Mouse (Mus musculus): Measurements from ENCODE around the gene Usp4. TPM values are rescaled to one million over a fixed set of nuclear protein-coding genes. Genes with fewer than 3 reads are reported as not detected.
"Not testable (repeated sequence)": the region's sequence is repeated elsewhere in the genome, so short reads cannot be mapped to it uniquely, and the experiment has no call there.

Gene Usp4
- polyA plus RNA-seq (2012; rRNA removed) = 66.8 and 69.5 TPM in 2 replicates

DNA sequence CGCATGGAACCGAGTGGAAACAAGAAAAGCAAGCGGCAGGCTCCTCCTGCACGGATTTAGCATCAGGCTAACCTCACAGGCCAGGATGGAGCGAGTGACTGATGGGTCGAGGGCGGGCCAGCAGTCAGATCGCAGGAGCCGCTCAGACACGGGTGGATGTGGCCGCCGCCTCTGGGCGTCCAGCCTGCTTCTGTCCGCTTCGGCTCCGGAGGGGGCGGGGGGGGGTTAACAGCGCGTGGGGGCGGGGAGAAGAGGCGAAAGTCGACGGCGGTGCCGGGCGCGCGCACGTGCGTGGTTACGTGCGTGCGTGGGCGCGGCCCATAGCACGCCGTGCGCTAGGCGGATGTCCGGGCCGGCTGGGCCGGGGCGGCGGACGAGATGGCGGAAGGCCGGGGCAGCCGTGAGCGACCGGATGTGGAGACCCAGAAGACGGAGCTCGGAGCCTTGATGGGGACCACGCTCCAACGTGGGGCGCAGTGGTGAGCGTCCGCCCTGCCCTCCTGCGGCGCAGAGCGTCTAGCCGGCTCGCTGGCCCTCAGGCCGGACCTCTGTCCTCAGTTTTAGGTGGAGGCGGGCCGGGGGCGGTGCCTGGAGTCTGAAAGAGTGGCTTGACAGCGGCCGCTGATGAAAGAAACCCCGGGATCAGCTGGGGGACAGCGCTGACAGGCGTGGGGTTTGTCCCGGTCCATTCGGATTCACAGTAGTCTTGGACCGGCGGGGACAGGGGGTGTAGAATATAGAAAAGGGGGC lies at the start of gene Usp4:
Usp4 (plus strand) TSS at position 314 of the 750 bp plus-strand sequence.
- DNase-seq (ENCODE audit: low read depth) = no peak

DNA sequence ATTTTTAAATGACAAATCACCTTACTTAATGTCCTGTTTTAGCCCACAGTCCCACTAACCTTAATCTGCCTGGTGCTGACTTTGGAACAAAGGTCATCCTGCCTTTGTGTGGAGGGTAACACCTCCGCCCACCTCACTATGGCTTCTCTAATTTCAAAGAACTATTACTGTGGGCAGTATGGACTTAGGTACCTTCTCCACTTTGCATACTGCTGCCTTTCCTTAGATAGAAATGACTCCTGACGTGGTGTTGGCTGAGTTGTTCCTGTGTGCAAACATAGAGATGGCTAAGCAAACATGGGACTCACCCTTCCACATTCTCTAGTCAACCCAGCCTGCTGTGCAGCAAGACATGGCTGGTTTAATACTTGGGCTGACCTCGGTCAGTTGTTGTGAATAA lies 45.8 kb upstream of the Usp4 start:
- no peak for DNase-seq (ENCODE audit: low read depth)

DNA sequence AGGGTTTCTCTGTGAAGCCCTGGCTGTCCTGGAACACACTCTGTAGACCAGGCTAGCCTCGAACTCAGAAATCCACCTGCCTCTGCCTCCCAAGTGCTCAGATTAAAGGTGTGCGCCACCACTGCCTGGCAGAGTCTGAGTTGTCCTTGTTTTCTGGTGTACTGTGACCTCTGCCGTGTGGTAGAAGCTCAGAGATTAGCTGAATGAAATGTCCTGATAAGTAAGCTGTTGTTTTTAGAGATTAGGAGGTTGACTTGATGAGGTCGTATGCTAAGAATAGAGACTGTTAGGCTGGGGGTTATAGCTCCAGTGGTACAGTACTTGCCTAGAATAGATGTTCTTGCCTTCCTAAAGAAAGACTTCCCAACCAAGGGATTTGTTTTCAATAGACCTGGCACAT lies 42.9 kb upstream of the Usp4 start:
- DNase-seq (ENCODE audit: low read depth) = no peak

DNA sequence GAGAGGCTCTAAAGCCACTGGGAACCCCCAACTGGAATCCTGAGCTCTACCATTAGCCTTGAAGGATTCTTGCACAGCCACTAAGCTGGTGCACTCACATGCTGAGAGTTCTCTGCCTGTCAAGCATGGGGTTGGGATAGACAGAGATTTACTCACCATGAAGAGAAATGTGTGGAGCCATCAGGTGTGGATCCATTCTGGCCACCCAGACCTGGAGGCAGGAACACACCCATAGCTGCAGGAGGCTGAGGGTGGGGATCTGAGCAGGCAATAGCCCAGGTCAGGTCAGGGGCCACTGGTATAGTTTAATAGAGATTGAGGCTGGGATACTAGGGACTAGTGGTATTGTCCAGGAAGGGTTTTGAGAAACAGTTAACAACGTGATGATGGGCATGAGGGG lies 42.5 kb upstream of the Usp4 start:
- DNase-seq (ENCODE audit: low read depth) = no peak

DNA sequence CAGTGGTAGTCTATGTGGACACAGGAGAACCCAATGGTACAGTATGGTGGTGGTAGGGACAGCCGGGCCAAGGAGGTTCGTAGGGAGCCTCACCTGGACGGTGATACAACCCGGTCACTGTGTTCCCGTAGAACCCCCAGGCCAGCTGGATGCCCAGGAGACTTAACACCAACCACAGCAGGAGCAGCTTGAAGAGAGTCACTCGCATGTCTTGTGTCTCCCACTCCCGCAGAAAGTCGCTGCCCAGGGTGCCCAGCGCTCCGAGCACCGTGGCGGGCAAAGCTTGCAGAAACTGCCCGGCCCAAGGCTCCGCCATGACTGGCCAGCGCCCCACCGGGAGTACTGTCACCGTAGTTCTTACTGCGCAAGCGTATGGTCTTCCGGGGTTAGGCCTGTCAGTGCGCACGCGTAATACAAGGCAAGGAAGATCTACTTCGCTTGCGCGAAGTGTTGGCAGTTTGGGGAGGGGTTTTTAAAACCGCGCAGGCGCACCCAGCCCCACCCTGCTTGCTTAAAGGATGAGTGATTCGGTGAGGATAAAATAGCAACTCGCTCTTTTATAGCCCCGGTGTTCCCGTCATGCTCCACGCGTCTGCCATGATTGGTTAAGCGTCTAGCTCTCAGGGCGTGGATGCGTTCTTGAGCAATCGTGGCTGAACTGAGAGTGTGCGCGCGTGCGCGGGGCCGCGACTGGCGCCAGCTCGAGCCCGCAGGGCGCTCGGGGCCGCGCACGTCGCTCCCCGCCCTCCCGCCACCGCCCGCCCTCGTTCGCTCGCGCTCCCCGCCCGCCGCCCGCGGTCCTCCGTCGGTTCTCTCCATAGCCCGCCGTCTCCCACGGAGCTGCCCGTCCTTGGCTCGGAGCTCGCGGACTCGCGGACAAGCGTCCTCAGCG lies 41.8 kb upstream of the Usp4 start, which contains the start of the genes Rhoa and Tcta:
Rhoa (plus strand) TSS at position 501 of the 892 bp plus-strand sequence.
Tcta (minus strand) TSS at position 532 of the 892 bp plus-strand sequence.
- DNase-seq (ENCODE audit: low read depth) = peak; percentile 97

DNA sequence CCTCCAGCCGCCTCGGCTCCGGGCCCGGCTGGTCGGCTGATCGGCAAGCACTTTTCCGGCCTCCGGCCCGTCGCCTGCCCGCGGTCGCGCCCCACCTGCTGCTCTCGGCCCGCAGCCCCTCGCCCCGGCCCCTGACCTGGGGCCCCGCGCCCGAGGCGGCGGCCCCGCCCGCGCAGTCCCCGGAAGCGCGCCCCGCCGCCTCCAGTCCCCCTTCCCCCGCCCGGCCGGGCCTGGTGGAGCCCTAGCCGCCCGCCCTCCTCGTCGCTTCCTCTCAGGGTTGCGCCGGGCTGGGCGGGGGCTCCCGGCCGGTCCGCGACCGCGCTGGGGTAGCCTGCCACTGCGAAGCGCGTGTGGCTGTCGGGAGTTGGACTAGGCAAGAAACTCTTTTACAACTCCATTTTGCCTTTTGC lies 41.1 kb upstream of the Usp4 start:
- DNase-seq (ENCODE audit: low read depth) = no peak

DNA sequence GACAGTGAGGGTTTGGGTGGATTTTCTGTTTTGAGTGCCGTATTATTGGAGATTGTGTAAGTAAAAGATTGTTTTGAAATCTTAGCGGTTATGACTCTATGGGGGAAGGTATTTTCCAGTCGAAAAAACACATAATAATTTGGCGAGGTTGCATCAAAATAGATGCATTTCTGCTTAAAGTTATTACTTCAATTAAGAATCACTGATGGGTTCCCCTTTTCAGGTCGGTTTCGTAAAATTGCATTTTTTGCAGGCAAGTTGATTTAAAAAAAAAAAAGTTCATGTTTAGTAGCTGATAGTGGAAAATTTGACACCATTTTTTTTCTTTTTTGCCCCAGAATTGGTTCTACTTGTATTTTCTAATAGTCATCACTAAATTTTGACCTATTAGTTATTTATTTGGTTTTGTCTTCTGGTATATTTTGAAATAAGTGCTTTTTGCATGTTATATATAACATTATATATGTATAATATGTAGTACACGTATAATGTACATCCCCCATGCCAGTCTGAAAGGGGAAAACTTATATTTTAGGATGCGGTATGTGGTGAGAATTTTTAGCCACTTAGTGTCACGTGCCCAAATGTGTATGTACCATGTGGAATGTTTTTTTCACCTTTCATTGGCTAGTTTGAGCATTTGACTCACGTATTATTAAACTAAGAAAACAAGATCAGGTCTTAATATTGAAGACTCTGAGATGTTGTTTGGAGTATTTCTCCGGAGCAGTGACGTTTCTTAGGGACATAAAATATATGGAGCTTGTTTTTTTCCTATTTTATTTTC lies 40.4 kb upstream of the Usp4 start:
- no peak for DNase-seq (ENCODE audit: low read depth)

DNA sequence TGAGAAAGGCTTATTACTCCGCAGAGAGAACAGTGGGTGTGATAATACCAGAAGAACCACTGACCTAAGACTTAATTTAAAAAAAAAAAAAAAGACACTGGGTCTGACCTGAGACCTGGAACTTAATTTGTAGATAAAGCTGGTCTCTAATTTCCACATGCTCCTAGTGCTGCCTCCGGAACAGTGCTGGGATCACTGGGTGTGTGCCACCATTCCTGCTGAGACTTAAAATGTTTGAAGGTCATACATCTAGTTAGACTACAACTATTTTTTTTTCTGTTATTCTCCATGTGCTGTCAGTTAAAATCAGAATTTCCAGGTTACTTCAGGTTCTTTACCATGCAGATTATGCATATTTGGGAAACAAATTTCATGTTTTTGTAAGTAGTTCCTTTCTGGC lies 39.5 kb upstream of the Usp4 start:
- DNase-seq (ENCODE audit: low read depth) = no peak

DNA sequence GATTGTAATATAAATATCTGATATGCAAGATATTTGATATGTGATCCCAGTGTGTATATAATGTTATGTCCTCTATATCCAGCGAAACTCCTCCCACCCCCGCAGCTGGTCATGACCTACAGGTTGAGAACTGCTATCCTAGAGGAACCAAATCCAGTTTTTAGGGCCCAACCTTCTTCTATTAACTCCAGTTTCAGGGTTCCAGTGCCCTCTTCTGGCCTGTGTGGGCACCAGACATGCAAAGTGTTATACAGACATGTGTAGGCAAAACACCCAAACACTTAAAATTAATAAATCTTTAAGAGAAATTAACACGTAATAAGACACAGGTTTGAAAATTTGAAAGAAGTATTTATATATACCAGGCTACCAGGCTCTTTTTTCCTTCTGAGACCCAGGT lies 30.1 kb upstream of the Usp4 start:
- no peak for DNase-seq (ENCODE audit: low read depth)

DNA sequence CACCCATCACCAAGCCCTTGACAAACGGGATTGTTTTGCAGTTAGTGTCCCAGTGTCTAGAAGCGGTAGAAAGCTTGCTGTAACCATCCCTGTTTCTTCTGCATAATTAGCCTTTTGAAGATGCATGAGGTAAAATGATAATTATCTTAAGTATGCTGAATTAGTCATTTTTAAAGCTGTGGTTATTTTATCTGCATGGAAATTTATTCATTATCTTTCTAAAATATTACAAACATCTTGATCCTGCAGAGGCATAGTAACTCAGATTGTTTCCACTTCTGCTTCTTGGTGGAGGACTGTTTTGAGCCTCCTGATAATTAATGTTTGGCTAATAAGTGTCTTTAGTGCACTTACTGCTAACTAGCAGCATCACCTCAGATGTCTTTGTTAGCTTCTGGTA lies 29.2 kb upstream of the Usp4 start:
- DNase-seq (ENCODE audit: low read depth) = no peak

DNA sequence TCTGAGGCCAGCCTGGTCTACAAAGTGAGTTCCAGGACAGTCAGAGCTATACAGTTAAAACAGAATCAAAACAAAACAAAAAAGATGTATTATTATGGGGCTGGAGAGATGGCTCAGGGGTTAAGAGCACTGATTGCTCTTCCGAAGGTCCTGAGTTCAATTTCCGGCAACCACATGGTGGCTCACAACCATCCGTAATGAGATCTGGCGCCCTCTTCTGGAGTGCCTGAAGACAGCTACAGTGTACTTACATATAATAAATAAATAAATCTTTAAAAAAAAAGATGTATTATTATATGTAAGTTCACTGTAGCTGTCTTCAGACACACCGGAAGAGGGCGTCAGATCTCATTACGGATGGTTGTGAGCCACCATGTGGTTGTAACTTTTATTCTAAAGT lies 25.6 kb upstream of the Usp4 start:
- DNase-seq (ENCODE audit: low read depth) = not testable (repeated sequence)

DNA sequence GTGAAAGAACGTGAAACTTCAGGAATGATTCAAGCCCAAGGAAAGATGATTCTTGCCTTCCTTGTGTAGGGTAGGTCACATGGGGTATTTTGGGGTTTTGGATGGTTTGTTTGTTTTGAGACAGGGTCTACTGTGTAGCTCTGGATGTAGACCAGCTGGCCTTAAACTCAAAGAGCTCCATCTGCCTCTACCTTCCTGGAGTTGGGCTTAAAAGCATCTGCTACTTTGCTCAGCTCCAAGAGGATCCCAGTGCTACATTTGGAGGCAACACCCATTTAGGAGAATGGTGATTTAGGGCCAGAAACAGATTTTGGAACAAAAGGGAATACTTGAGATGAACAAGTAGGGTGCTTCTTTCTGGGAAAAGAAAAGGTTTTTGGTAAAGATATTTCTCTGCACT lies 22.9 kb upstream of the Usp4 start:
- no peak for DNase-seq (ENCODE audit: low read depth)

DNA sequence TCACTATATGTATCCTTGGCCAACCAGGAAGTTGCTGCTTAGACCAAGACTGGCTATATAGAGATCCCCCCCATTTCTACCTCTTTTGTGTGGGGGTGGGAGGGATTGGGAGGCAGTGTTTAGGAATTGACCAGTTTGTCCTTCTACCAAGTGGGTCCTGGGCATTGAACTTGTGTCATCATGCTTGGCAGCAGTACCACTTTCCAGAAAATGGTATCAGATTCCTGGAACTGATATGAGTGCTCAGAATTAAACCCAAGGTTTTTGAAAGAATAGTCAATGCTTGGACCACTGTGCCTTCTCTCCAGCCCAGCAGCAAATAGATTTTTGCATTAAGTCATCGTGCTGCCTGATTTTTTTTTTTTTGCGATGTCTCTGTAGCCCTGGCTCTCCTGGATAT lies 21.8 kb upstream of the Usp4 start:
- DNase-seq (ENCODE audit: low read depth) = no peak

DNA sequence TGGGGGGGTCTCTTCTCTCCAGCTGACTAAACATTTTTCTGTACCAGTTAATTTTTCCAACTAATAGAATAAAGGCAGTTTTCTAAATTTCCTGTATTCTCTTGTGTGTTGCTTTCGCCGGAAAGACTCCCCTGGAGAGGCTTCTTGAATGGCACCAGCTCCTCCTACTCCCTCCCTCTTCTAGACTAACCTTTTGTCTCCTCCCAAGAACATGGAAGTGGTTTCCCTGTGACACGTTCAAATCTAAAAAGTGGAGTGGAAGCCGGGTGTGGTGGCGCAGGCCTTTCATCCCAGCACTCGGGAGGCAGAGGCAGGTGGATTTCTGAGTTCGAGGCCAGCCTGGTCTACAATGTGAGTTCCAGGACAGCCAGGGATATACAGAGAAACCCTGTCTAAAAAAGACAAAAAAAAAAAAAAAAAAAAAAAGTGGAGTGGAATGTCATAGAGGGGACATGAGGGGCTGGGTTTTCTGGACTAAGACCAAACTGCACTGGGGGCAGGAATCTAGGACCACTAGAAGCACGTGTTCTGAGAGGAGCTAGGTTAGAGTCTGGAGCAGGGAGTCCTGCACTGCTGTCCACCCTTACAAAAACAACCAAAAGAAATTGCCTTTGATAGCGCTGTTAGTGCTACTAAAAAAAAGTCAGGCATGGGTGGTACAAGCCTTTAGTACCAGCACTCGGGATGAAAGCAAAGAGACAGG lies 9.7 kb upstream of the Usp4 start:
- no peak for DNase-seq (ENCODE audit: low read depth)

DNA sequence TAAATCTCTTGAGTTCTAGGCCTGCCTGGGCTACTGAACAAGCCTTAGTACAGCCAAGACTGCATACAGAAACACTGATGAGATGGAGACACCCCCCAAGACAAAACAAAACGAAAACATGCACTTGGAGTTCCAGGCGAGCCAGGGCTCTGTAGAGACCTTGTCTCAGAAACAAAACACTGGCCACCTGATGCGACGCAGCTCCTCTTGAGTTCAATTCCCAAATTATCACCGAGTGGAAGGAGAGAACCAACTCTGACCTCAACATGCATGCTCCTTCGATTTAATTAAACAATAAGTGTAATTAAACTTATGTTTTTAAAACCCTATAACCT lies 9.1 kb upstream of the Usp4 start:
- no peak for DNase-seq (ENCODE audit: low read depth)

DNA sequence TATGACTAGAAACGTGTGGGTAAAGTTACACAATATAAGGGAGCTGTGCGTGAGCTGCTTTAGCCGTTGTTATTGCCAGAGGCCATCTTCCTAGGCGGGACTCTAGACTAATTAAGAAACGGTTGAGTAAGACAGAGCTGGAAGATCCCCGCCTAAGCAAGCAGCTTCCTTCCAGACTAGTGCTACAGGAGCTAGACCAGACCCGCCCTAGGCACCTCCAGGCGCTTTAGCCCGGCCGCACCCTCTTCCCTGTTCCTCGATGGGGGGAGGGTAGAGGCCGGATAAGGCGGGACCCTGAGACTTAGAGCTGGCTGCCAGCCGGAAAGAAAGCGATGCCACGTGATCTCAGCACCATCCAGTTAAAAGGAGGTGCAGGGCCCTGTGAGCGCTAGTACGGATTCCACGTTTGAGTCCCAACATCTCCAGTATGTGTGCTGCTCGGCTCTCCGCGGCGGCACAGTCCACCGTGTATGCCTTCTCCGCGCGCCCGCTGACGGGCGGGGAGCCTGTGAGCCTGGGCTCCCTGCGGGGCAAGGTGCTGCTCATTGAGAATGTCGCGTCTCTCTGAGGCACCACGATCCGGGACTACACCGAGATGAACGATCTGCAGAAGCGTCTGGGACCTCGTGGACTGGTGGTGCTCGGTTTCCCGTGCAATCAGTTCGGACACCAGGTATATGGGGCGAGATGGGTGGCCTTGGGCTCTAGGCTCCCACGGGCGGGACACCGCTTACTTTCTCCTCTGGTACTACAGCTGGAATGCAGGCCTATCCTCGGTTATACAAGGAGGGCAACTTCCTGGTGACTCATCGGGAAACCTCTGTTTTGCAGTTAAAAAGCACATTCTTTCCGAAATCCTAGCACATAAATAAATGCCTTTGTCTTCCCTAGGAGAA lies 8.5 kb upstream of the Usp4 start, which contains the start of gene Gpx1:
Gpx1 (plus strand) TSS at position 18 of the 896 bp plus-strand sequence.
- peak; percentile 95 for DNase-seq (ENCODE audit: low read depth)

DNA sequence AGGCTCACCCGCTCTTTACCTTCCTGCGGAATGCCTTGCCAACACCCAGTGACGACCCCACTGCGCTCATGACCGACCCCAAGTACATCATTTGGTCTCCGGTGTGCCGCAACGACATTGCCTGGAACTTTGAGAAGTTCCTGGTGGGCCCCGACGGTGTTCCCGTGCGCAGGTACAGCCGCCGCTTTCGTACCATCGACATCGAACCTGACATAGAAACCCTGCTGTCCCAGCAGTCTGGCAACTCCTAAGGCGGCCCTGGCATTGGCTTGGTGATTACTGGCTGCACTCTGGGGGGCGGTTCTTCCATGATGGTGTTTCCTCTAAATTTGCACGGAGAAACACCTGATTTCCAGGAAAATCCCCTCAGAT lies 7.8 kb upstream of the Usp4 start:
- no peak for DNase-seq (ENCODE audit: low read depth)

DNA sequence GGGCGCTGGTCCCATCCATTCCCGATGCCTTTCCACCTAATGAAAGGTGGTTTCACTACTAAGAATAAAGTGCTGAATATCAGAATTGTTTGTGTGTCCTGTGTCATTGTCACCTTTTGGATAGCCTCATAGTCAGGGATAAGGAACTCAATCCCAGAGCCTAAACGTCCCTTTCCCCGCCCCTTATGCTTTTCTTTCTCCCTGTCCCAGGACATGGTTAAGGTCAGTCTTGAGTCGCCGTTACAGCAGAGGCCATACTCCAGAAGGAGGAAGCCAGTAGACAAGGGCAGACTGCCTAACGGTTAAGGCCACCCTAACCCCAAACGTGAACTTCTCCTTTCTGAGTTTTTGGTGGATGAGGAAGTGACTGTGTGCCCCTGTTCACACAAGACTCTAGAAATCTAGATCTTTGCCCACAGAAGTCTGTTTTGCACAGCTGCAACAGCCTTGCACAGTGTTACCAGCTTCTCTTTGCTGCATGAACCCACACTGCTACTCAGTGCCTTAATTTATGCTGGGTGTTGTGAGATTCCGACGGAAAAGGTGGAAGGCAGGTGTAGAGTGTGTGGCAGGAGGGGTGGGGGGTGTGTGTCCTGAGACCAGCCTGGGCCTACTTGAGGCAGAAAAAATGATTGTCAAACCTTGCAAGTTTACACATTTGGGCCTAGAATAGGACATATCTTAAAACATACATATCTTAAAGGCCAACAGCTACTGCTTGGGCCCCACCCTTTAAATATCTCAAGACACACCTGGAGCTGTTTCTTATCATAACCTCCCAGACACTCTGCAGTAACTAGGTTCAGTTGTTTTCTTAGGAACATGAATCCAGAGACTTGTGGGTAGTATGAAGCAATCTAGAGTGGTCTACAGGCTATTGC lies 7.2 kb upstream of the Usp4 start:
- no peak for DNase-seq (ENCODE audit: low read depth)

DNA sequence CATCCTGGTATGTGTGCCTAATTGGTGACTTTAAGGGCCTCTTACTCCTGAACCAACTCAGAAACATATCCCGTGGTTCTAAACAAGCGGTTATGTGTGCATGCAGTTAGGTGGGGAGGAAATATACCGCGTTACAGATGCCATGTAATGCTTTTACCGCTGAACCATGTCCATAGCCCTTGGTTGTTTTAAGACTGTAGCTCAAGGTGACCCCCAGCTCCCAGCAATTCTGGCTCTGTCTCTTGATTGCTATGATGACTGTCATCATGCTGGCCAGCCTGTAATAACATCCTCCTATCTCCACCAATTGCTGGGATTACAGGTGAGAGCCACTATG lies 6.5 kb upstream of the Usp4 start:
- DNase-seq (ENCODE audit: low read depth) = no peak

DNA sequence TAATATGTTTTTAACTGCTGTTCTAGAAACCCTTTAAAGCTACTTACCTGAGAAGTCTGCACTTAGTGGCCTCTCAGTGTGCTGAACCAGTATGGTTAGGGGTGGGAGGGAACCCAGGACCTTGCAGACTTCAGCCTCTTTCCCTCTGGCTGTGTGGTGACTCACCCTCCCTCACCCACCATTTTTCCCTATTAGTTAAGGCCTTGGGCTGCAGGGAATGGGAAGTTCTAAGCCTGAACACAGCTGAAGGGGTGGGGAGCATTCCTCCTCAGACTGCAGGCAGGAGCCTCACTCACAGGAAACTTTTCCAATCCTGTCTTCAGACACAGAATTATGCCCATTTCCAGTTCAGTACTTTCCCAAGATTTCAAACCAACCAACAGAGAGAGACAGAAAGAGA lies 5.9 kb upstream of the Usp4 start:
- no peak for DNase-seq (ENCODE audit: low read depth)
